Mouse (Mus musculus) bone marrow macrophage, adult 2 months (primary cell): Measurements from ENCODE around the gene Col1a1.

Experiments used
- CTCF ChIP-seq: IDR thresholded peaks from 2 replicates; pipeline ENCODE4 v1.5.1; 2012; ENCODE audit warnings: low read depth, mild to moderate bottlenecking, low read length, moderate library complexity
- POLR2A ChIP-seq: IDR thresholded peaks from 2 replicates; pipeline ENCODE4 v1.6.1; 2012; ENCODE audit warnings: mild to moderate bottlenecking, low read depth, low read length, borderline replicate concordance

DNA sequence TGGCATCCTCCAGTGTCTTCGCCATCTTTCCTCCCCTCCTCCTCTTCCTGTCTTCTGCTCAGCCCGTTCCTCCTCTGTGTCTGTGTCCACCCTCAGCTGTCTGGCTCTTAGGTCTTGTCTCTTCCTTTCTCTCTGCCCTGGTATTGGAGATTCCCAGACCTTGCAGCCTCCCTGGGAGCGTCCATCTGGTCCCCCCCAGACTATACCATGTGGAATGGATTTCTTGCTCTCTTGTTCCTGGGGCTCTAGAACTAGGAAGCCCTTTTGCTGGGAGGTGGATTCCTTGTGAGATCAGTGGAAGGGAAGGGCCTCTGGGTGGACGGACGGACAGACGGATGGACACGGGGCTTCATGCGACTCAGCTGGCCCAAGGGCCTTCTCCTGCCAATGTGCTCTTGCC is 60.1 kb downstream of the Col1a1 start:
- no peak for TF ChIP-seq POLR2A
- TF ChIP-seq CTCF = no peak
